Mouse (Mus musculus) kidney, adult 18-20 months (tissue): Measurements from ENCODE around the gene Celsr1.
A peak's percentile ranks its signal among the peaks of the same experiment; 100 is the strongest.

Experiments used
- DNase-seq: peaks from one replicate; pipeline ENCODE4 v3.0.0; 2021

Gene Celsr1

DNA sequence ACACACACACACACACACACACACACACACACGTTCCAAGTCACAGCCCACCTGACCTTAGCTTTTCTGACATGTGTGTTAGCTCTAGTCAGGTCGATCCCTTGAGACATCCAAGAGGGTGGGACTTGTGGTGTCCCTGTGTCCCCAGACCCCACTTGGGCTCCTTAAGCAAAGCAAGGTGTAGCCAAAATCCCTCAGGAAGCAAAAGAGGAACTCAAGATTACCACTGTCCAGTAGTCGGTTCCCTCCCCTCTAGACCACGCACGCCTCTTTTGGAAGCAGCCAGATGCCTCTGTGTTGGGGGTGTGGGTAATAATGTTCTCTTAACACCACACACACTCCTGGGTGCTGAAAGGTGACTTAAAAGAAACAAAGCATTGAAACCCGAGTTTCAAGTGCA lies 80.1 kb downstream of the Celsr1 start:
- DNase-seq, result no peak

DNA sequence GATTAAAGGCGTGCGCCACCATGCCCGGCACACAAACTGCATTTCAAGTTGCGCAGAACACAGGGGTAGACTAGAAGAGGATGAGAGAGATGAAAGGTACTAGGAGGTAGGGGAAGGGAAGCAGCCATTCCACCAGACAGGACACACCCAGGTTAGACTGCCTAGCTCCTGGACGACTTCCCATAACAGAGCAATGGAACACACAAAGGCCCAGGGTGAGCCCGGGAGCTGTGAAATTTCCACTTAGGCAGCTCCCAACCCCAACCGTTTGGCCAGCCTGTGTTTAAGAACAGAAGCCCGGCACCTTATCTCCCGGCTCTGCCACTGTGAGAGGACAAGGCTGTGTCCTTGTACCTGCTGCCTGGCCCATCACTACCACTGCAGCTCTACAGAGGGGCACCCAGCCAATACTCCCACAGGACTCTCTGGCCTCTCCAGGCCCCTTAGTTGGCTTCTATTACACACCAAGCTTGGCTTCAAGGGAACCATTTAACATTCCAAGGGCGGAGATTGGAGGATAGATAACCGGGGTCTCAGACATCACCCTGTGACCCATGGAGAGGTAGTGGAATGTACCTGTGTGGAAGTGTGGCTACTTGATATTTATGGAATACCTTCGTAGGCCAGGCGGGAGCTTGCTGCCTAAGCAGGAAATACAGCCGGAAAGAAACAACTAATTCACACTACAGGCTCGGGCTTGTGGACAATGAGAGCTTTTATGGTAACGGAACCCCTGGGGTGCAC lies 84.0 kb downstream of the Celsr1 start:
- peak; percentile 7 for DNase-seq

DNA sequence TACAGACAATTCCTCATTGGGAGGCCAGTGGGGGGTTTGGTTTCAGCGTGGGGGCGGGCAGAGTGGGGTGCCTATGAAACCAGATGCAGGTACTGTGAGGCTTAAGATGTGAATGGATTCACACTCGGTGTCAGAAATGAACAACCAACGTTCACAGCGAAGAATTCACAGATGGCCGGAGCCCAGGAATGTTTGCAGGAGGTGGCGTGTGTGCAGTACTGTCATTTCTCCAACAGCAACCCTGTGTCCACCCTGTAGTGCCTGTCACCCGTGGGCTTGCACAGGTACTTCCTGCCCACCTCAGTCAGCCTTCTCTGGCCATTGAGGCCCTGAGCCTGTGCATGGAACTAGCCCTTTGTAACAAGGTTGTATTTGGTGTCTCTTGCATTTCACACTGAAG lies 85.6 kb downstream of the Celsr1 start:
- DNase-seq, result no peak

DNA sequence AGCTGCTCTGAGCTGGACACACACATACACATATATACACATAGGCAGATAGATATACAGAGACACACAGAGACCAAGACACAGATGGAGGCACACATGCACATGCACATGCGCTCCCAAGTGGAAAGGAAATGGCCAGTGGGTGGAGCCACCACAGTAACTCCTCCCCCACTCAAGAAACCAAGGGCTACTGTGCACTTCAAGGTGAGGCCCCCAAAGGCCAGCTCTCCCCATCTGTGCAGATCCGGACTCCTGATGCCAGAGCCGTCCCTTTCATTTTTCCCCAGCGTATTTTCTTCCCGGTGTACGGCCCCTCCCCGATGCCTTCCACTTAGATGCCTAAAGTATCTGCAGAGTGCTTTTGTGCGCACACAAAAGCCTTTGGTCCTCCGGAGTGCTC lies 86.0 kb downstream of the Celsr1 start:
- DNase-seq, result no peak

DNA sequence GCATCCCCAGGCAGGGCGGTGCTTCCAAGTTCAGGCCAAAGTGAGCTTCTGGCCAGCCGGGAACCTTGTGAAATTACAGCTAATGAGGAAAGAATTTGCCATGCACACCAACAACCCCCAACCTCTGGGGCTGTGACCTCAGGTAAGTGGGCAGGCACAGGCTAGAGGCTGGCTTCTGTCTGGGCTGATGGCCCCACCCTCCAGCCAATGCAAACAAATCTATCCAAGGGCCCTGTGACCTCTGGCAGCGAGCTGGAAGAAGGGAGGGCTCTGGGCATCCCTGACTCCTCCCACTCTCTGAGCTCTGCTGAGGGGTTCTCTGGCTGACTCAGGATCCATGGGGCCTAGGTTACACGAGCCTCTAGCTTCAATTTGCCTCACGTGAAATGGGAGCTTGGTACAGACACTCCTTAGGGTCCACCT lies 97.9 kb downstream of the Celsr1 start:
- DNase-seq, result peak; percentile 52

DNA sequence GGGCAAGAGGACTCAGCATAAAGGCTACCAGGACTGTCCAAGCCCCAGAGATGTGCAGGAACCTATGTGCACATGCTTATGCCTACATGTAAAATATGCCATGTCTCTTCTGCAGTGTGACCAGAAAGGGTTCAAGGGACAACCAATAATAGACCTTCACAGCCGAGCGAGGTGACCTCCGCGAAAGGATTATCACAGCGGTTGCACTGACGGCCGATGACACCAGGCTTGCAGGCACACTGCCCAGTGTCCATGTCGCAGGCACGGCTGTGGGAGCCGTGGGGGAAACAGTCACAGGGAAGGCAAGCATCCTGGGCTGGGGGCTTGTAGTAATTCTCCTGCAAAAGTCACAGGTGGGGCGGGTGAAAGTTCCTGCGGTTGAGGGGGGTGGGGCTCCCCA lies 105.4 kb downstream of the Celsr1 start:
- no peak for DNase-seq

DNA sequence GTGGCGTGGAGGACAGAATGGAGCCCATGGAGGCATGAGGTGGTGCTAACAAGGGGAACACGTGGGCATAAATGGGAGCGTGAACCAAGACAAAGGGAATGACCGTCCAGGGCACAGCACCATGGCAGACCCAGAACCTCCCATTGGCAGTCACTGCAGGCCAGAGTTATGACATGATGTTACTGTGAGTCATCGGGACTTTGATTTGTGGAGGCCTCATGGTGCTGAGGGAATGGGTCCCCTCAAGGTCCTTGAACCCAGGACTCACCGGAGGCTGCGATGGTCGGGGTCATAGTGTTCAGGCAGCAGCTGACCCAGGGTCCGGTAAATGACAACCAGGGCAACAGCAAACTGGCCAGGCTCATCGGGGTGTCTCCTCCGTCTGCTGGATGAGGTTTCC lies 111.7 kb downstream of the Celsr1 start:
- DNase-seq, result no peak

DNA sequence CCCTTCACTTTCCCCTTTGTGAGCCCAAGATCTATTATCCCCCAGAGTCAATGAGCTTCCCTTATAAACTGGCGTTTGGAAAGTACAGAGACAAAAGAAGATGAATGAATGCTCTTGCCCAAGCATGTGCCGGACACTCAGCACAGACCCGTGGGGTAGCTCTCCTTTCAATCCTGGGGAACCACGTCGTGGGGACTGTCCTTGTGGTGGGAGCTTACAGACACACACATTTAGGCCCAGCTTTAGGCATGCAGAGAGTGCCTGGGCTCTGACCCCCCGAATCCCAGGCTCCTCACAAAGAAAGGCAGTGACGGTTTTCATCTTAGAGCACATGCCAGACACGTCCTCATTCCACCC lies 113.7 kb downstream of the Celsr1 start:
- DNase-seq, result no peak

DNA sequence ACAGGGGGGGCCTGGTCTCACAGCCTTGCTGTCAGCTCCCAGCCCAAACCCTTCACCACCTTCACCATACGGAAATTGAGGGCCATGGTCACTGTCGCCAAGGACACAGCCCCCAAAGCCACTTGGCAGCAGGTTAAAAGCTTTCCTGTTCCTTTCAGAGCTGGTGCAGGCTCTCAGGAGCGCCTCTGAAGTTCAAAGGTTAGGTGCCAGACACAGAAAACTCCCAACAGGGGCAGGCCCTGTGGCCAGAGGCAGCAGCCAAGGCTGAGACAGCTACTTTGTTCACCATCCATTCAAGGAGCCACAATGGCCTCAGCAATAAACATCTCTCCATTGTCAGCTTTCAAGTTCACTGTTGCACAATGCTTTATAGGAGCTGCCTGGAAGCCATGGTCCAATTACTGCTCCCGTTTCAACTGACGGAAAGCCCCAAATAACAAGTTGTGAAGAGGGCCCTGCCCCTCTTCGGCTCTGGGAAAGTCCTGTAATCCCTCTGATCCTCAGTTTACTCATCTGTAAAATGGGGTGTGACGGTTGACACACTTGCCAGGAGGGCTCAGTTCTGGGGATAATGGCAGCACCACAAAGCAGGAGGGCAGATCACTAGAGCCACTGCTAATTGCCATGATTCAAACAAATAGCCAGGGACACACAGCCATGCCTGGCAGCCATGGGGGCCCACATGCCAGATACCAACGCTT lies 114.2 kb downstream of the Celsr1 start:
- peak; percentile 23 for DNase-seq

DNA sequence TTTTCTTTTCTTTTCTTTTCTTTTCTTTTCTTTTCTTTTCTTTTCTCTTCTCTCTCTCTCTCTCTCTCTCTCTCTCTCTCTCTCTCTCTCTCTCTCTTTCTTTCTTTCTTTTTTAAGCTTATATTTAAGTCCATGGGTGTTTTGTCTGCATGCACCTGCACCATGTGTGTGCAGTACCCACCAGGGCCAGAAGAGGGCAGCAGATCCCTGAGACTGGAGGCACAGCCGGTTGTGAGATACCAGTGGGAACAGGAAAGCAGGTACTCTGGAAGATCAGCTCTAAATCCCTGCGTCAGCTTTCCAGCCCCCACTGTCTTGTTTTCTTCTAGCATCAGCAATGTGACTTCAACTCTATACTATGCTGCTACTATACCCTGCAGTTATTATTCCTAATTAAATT lies 120.0 kb downstream of the Celsr1 start:
- DNase-seq, result peak; percentile 78

DNA sequence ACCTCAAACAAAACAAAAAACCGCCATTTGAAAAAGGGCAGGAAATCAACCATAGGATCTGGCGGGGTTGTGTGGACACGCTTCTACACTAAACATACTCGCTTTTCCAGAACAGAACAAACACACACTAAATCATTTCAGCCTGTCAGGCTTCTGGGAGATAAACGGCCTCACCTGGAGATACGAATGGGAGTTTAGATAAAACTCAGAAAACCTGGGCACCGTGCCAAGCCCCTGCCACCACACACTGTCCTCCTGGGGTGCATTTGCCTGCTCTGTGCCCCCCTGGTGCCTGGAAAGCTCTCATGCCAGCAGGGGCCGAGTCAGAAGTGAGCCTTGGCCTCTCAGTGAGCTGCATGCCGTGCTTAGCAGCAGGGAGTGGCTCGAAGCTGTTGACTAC lies 123.6 kb downstream of the Celsr1 start:
- no peak for DNase-seq

DNA sequence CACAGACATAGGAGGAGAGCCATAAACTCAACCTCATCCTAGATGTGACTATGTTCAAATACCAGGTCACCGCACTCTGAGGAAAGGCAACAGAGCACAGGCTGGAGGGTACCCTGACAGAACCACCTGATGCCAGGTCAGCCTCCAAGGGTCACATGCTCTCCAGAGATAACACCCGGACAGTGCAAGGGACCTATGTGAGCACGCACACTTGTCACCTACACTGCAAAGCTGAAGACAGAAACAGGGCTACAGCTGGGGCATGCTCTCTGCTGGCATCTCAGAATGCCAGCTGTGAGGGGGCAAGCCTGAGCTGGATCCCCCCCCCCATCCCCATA lies 124.1 kb downstream of the Celsr1 start:
- DNase-seq, result no peak

DNA sequence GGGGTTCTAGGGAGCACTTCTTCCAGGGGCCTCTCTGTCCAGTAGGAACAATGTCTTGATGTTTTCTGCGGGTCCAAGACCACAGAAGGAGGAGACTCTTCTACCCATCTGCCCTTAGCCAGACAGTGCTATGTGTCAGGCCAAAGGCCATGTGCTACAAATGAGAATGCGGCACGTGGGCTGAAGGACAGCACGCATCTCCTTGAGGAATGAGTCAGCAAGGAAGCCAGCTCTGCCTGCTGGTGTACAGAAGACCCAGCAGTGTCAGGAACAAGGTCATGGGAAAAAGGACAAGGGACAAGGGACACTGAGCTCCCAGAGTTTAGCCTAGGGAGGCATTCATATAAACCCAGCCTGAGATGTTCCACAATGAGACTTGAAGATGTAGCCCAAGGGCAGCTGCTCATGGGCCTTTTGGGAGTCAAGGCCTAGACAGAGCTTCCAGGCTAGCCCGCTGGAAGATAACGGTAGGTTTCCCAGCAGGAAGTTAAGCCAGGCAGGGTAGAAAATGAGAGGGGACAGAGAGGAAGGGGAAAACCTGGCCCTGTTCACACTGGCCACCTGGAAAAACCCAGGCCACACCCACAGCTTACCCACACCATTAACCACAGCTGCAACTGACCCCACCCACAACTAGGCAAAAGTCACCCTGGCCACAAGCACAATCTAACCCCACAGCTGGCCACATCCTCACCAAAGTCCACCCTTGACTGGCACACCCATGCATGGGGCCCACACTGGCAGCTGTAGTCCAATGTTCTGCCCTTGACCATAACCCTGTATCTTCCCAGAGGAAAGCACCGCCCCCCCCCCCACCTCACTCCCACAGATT lies 124.7 kb downstream of the Celsr1 start:
- DNase-seq, result no peak

DNA sequence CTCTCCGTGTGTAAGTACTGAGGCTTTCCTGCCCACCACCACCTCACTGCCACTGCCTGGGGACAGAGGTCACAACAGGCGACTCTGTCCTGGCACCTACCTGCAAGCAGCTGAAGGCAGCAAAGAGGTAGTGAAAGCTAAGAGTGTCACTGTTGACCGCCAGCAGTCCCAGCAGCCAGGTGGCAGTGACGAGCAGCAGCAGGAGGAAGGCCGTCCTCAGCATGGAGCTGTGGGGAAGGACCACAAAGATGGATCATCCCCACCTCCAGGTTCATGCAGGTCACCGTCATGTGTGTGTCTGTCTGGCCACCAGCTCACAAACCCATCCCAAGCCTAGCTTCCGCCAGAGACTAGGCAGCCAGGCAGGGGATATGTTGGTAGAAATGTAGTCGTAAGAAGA lies 129.8 kb downstream of the Celsr1 start:
- DNase-seq, result no peak

DNA sequence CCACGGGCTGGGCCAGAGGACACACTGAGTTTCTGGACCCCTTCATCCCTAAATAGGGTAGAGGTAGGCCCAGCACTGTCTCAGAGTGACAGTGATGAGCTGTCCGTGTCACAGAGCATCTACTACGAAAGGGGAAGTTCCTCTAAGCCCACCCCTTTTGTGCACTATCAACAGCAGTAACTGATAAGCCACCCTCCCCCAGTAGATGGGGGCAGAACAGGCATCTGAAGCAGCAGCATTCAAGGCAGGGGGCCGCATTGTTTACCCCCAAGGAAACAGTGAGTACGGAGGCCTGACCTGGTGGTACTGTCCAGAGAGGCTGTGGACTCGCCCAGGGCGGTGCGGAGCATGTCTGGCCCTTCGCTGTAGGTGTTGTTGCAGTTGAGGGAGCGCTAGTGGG lies 131.1 kb downstream of the Celsr1 start:
- no peak for DNase-seq

DNA sequence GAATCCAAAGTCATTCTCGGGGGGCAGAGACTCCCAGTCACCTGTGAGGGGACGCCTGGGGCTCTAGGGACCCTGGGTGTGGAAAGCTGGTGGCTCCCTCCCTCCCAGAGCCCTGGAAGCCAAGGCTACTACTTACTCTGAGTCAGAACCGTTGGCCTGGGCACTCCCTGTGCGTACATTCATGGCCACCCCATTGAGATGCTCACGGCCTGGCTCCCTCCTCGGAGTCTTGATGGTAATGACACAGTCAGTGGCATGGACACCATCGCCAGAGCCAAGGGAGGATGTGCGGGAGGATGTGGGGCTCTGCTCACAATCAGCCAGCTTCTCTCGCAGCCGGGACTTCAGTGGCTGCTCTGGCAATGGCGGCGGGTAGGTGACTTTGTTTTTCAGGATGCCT lies 132.8 kb downstream of the Celsr1 start:
- DNase-seq, result no peak

DNA sequence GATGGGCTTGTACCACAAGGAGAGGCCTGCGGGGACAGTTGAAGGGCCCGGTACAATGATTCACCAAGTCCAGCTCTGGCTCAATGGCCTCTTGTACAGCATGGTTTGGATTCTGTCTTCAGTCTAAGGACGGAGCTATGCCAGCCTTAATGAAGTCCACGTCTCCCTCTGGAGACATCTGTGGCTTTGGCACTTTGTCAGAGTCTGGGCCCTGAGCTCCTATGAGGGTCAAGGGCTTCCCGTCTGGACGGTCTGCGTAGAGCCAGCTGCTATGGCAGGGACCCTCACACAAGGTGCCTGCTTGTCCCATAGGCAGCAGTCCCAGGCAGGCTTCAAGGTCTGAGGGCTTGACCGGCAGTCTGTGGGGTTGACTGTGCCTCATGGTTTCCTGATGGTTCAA lies 133.3 kb downstream of the Celsr1 start:
- no peak for DNase-seq

DNA sequence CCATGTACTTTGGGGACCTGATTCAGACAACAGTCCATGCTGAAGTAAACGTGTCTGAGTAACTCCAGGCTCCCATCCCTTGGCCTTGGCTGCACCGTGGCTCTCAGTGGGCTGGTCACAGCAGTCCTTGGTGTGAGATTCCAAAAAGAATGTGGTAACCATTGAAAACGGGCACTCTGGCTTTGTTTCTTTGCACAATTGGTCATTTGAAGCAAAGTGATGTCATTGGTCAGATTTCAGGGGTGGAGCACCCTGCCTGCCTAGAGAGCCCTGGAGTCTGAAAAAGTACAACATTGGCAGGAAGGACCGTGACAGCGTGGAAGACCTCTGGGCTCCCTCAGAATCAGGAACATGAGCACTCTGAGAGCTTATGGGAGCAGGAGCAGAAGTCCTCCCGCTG lies 134.2 kb downstream of the Celsr1 start:
- DNase-seq, result no peak

DNA sequence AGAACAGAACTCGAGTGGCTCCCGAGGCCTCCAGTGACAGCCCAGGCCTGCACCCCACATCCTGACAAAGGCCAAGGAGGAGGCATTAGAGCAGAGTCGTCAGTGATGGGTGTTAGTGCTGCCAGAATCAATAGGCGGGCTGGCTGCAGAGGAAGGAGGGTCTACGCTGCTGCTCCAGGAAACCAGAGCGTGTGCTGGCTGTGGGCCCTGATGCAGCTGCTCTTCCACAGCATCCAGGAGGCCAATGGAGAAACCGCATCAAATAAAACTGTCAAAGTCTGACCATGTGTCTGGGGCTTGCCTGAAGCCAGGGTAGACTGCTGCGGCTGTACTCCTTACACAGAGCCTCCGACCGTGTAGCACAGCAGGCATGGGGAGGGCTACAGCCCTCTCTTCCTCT lies 136.5 kb downstream of the Celsr1 start:
- DNase-seq, result no peak

DNA sequence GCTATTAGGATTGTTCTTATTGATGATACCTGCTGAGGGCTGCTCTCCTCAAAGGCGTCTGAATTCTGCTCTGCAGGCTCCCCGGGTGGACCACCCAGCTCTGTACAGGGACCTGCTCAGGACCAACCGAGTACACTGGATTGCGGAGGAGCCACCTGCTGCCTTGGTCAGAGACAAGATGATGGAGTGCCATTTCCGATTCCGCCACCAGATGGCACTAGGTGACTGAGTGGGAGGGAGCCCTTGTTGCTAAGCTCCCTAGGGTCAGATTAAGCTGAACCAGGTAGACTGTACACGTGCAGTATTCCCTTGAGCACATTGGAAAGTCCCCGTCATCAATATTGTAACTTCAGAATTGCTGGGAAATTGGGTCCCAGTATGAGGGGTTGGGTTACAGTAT lies 137.3 kb downstream of the Celsr1 start:
- DNase-seq, result peak; percentile 84

DNA sequence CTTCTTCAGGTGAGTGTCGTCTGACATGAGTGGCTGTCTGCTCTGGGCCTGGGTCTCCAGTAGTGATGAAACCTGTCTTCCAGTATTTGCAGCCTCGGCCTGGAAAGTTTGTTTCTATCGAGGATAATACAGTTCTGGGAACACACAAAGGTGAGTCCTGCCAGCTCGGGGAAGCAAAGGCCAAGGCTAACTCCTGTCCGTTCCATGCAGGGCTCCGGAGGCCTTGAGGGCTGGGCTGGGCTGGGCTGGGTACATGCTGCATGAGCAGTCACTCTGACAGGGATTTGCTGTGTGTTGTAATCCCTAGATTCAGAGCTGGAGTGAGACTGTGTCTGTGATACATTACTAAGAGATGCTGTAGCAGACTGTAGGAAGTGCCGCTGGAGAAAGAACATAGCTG lies 139.7 kb downstream of the Celsr1 start:
- no peak for DNase-seq

DNA sequence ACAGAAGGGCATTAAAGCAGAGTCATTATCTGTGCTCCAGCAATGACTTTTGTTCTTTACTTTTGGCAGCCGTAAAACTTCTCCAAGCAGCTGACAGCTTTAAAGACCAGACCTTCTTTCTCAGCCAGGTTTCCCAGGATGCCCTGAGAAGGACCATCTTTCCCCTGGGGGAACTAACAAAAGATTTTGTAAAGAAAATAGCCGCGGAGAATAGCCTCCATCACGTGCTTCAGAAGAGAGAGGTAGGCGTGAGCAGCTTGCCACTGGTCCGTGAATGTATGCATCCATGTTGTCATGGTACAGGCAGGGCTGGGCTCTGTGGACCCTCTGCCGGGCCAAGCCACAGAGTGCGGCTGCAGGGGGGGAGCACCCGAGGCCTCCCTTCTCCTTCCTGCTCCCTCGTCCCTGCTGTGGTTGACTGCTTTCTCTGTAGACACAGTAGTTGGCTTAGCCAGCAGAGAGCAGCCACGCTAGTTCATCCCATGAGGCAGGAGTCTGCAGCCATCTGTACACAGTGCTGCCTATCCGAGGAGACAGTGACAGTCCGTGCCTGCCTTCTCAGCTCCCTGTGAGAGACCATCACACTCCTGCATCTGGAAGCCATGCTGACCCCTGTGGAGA lies 141.0 kb downstream of the Celsr1 start:
- no peak for DNase-seq

DNA sequence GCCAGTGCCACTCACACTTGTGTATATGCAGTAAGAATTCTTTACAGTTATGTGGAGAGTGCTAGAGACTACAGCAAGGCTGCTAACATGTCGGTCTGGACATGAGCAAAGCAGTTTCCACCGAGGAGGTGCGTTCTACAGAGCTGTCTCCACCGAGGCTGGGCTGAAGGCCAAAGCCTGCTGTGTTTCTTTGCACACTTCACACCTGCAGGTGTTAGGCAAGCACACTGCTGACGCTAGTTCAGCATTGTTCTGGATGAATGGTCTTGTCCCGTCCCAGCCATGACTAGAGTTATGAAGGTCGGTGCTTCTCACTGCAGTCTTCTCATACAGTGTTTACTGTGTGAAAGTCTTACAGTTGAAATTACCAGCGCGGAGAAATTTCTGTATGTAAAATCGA lies 141.6 kb downstream of the Celsr1 start:
- DNase-seq, result no peak

DNA sequence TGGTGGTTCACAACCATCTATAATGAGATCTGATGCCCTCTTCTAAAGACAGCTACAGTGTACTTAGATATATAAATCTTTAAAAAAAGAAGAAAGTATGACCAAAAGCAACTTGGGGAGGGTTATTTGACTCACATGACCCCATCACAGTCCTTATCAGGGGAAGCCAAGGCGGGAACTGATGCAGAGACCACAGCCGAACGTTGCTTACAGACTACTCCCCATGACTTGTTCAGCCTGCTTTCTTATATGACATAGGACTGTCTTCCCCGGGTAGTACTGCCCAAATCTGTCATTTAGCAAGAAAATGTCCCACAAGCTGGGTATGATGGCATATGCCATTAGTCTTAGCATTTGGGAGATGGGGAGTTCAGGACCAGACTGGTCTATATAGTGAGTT lies 144.3 kb downstream of the Celsr1 start:
- no peak for DNase-seq
